Mouse (Mus musculus) heart, adult 2 months (tissue): ENCODE data around the gene Nup107.

Source experiments
- CTCF ChIP-seq: fragments of 200-600 bp; IDR thresholded peaks from 2 replicates; pipeline ENCODE4 v1.8.1; 2022; ENCODE audit warnings: antibody characterized with exemption, mild to moderate bottlenecking, moderate library complexity
- EP300 ChIP-seq: fragments of 200-500 bp; IDR thresholded peaks from 2 replicates; pipeline ENCODE4 v1.6.1; 2011; ENCODE audit warnings: low read depth, low read length, control low read depth; ENCODE audit not compliant: insufficient read depth
- POLR2A ChIP-seq: fragments of 200-500 bp; IDR thresholded peaks from 2 replicates; pipeline ENCODE4 v1.6.1; 2011; ENCODE audit warnings: mild to moderate bottlenecking, low read depth, low read length, control low read depth; ENCODE audit not compliant: insufficient read depth

GRCm38 (mm10) chr10:117730140-117730539, 62.4 kb downstream of the Nup107 start:
- TF ChIP-seq CTCF (no peak), POLR2A (no peak), EP300 (no peak)
